Mouse (Mus musculus) urinary bladder, adult 2 months (tissue): ENCODE data around the gene Igf1. TPM values are rescaled to one million over a fixed set of nuclear protein-coding genes. Genes with fewer than 3 reads are reported as not detected.
A peak's percentile ranks its signal among the peaks of the same experiment; 100 is the strongest.

Source experiments
- DNase-seq: peaks from one replicate; pipeline ENCODE4 v3.0.0; 2022; ENCODE audit warnings: low spot score
- polyA plus RNA-seq: library from polyadenylated mRNA; depleted of rRNA; stranded (reverse); fragments of >200 nt; gene quantifications from 2 replicates; pipeline ENCODE4 v1.2.3, GENCODE M21; 2012; rRNA removed

The Igf1 gene
- polyA plus RNA-seq = 33.7 and 35.3 TPM in 2 replicates

- no peak for DNase-seq
Measured at GRCm38 (mm10) chr10:87858013-87858806, at the start of gene Igf1. TSS of gene Igf1 (plus strand) at chr10:87858265.

DNA sequence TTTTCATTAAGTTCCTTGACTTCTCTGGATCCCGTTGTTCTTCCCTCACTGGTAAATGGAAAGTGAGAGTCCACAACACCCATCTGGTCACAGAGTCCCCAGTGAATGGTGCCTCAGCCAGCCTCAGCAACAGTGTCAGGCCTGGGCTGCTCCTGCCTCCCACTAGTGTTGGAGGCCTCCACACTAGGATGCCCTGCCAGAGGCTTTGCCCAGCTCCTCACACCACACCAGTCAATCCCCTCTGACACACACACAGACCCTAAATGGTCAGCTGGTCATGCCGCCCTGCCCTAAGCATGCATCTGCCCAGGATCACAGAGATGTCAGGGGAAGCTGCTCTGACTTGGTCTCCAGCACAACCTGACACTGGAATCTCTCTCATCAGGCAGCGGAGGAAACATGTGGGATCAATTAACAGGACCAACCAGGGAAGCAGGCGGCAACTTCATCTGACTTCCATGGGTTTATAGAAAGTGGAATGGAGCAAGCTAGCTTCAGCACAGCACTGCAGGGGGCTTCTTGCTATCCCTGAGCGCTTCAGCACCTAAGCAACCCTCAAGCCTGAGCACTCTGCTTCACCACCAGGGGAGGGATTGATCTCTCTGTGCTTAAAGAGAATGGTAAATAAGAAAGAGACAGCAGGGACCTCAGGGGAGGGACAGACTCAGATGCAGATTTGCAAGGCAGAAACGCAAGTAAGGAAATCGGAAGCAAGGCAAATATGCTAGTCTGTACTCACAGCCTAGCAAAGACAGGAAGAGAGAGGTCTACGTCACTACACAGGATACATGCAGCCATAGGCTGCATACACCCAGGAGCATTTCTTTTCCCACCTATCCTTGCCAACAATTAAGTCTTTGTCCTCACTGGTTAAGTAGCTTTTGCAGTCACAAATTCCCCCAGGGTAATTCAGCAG lies 45.6 kb upstream of the Igf1 start:
- no peak for DNase-seq

- no peak for DNase-seq
Measured at GRCm38 (mm10) chr10:87813073-87813590, 44.9 kb upstream of the Igf1 start.

GRCm38 (mm10) chr10:87816861-87817260 lies 41.2 kb upstream of the Igf1 start:
- no peak for DNase-seq

GRCm38 (mm10) chr10:87817786-87818185 lies 40.3 kb upstream of the Igf1 start:
- no peak for DNase-seq

- no peak for DNase-seq
Measured at GRCm38 (mm10) chr10:87821906-87822305, 36.2 kb upstream of the Igf1 start.

- no peak for DNase-seq
Measured at GRCm38 (mm10) chr10:87830012-87830411, 28.1 kb upstream of the Igf1 start.

- DNase-seq = no peak
Measured at GRCm38 (mm10) chr10:87830639-87831038, 27.4 kb upstream of the Igf1 start.

DNA sequence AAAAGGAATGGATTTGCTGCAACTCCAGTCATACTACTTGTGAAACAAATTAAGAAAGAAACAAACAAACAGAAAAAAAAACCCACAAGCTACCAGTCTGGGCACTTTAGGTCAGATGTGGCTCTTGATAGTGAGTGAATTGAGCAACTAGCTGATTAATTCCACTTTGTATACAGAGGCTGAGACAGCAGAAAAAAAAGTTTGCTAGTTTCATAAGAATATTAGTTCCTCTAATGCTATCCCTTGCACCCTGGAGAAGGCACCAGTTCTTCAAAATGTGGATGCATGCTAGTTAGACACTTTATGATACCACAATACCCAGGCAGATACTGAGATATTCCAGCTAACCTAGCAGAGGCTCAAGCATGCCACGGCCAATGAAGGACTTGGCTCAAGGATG lies 26.0 kb upstream of the Igf1 start:
- no peak for DNase-seq

- no peak for DNase-seq
Measured at GRCm38 (mm10) chr10:87839454-87839853, 18.6 kb upstream of the Igf1 start.

GRCm38 (mm10) chr10:87842501-87842900 lies 15.6 kb upstream of the Igf1 start:
- DNase-seq = no peak

DNA sequence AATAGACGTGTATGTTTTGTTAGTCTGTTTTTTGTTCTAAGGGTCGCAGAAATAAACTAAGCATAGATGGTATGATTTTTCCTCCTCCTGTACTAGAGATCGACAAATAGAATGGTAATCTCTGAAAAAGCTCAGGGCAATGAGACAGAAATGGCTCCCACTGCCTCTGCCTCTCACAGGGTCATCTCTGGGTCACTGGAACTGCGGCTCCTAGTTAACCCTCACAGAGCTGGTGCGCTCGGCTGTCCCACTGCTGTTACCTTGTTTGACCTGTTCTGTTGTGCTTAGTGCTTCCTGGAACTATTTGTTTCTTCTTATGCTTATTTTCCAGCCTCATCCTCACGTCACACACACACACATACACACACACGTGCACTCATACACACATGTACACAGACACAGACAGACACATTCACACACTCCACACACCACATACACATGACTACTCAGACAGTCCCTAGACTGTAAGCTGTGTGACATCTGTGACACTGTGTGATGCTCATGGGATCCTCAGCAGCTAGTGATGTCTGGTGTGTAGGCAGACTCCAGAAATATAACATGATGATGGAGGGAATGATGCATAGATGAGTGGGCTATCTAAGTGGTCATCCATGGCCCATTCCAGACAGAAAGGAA lies 13.0 kb upstream of the Igf1 start:
- DNase-seq = no peak

GRCm38 (mm10) chr10:87847882-87848281 lies 10.2 kb upstream of the Igf1 start:
- no peak for DNase-seq

DNA sequence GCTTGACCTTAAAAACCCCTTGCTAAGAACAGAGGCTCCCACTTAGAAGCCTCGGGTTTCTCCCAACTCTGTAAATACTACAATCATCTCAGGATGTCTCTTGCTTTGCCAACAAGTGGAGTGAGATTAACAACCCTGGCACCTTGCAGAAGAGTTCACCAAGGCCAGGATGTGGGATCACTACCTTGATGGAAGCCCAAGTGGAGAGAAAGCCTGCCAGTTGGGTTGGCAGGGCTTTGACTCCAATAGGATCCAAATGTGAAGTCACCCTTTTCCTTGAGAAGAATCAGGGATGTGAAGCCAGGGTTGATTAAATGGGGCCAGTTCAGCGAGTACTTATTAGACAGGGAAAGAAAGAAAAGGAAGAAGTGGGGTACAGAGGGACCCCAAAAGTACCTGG lies 9.6 kb upstream of the Igf1 start:
- DNase-seq = no peak

- no peak for DNase-seq
Measured at GRCm38 (mm10) chr10:87851492-87851891, 6.6 kb upstream of the Igf1 start.

DNA sequence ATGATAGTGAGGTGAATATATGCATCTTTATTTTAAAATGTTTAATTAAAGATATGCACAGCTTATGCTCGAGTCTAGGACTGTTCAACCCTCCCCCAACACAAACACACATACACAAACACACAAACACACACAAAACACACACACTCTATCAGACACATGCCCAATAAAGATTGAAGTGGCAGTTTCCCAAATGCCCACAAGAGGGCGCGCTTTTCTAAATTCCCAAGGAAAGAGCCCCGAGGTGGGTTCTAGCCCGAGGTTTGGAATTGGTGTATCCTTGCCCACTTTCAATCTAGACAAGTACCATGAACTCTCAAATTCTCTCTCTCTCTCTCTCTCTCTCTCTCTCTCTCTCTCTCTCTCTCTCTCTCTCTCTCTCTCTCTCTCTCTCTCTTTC lies 3.7 kb upstream of the Igf1 start:
- DNase-seq = peak; percentile 34

- DNase-seq = no peak
Measured at GRCm38 (mm10) chr10:87855423-87856122, 2.5 kb upstream of the Igf1 start.

GRCm38 (mm10) chr10:87857215-87857955 lies 680 bp upstream of the Igf1 start:
- no peak for DNase-seq

- DNase-seq = no peak
Measured at GRCm38 (mm10) chr10:87858939-87859338, 874 bp downstream of the Igf1 start.

- DNase-seq = no peak
Measured at GRCm38 (mm10) chr10:87859453-87859852, 1.4 kb downstream of the Igf1 start.
